9 mouse cellular contexts compared by ENCODE assay signal in genomic region chr5:89704264-89704663, GRCm38 (mm10).
DNase-seq lines count a peak whose midpoint lies in the region; ATAC-seq and TF ChIP-seq lines count a peak whose summit lies in the region.
"Had no signal": no experiment of that assay in that cellular context is flagged by ENCODE, and none has a peak within 500 bp of the region (broad histone marks: within the 10 kb centered on the region; RNA-seq: fewer than 3 reads in every experiment).

No protein-coding gene starts in this region.

- no peak for TF ChIP-seq CTCF in lung, embryonic 14.5 days (IDR thresholded peaks at IDR 0.05; ENCODE audit: low read depth)

- intact Hi-C loops in gastrocnemius, postnatal 14 days (cut with DNase I; ENCODE audit: low total_unique reads): no loop called here

- H3K9ac ChIP-seq in hindbrain, embryonic 13.5 days: no peak overlapping the region
- H3K9ac ChIP-seq in hindbrain, embryonic 11.5 days (ENCODE audit: low read depth, low read length): no peak overlapping the region
- no peak overlapping the region for H3K9ac ChIP-seq in lung, embryonic 14.5 days

- 0 out of 2 replicates have a peak, but pooled peaks cover 4% of the 10 kb centered on the region for H3K36me3 ChIP-seq in hindbrain, embryonic 13.5 days
- H3K36me3 ChIP-seq in hindbrain, embryonic 11.5 days (ENCODE audit: control insufficient read depth, insufficient read depth, low read length): no peaks in the 10 kb centered on the region
- 0 out of 2 replicates have a peak, but pooled peaks cover 3% of the 10 kb centered on the region for H3K36me3 ChIP-seq in lung, embryonic 14.5 days (ENCODE audit: insufficient read depth)

- ATAC-seq in hindbrain, embryonic 13.5 days (ENCODE audit: low FRiP score): peak; percentile 28; the same call in 1 of the 2 replicates
- ATAC-seq in hindbrain, embryonic 11.5 days (ENCODE audit: low FRiP score): no peak
- ATAC-seq in lung, embryonic 14.5 days (ENCODE audit: insufficient read depth): peak; percentile 76
- ATAC-seq in megakaryocyte, adult 5-6 weeks (ENCODE audit: poor library complexity, severe bottlenecking): no peak

- H3K4me2 ChIP-seq in hindbrain, embryonic 13.5 days: no peak overlapping the region
- no peak overlapping the region for H3K4me2 ChIP-seq in hindbrain, embryonic 11.5 days (replicated peaks; ENCODE audit: low read depth, low read length)
- no peak overlapping the region for H3K4me2 ChIP-seq in lung, embryonic 14.5 days

- 32% methylated on average over 1 of the region's 1 CpGs for WGBS in hindbrain, embryonic 13.5 days
- 56% methylated on average over 1 of the region's 1 CpGs for WGBS in hindbrain, embryonic 11.5 days
- WGBS in lung, embryonic 14.5 days: 16% methylated on average over 1 of the region's 1 CpGs

- H3K27ac ChIP-seq in hindbrain, embryonic 13.5 days: no peak overlapping the region
- H3K27ac ChIP-seq in hindbrain, embryonic 11.5 days (ENCODE audit: low read depth, low read length): no peak overlapping the region
- H3K27ac ChIP-seq in lung, embryonic 14.5 days (ENCODE audit: low read depth): peak overlapping the region; percentile 9; the same call in 1 of the 2 replicates

- no peaks in the 10 kb centered on the region for H3K9me3 ChIP-seq in hindbrain, embryonic 13.5 days
- no peaks in the 10 kb centered on the region for H3K9me3 ChIP-seq in hindbrain, embryonic 11.5 days (ENCODE audit: control insufficient read depth, low read length)
- H3K9me3 ChIP-seq in lung, embryonic 14.5 days (ENCODE audit: low read depth, low read length): no peaks in the 10 kb centered on the region

- H3K27me3 ChIP-seq in hindbrain, embryonic 13.5 days: no peaks in the 10 kb centered on the region
- no peaks in the 10 kb centered on the region for H3K27me3 ChIP-seq in hindbrain, embryonic 11.5 days (ENCODE audit: control insufficient read depth, insufficient read depth, low read length)
- H3K27me3 ChIP-seq in lung, embryonic 14.5 days (ENCODE audit: insufficient read depth, low read length): no peaks in the 10 kb centered on the region

- peaks cover 13% of the 10 kb centered on the region for H3K4me1 ChIP-seq in hindbrain, embryonic 13.5 days (replicated peaks)
- no peaks in the 10 kb centered on the region for H3K4me1 ChIP-seq in hindbrain, embryonic 11.5 days (replicated peaks; ENCODE audit: control insufficient read depth, insufficient read depth, low read length)
- H3K4me1 ChIP-seq in lung, embryonic 14.5 days (ENCODE audit: insufficient read depth): 0 out of 2 replicates have a peak, but pooled peaks cover 9% of the 10 kb centered on the region

- no peak for DNase-seq in hindbrain, embryonic 11.5 days (ENCODE audit: low spot score)
- peak; percentile 57 for DNase-seq in urinary bladder, postnatal 14 days (ENCODE audit: low spot score)
- DNase-seq in urinary bladder, postnatal 10 days (ENCODE audit: low spot score): no peak
- DNase-seq in gastrocnemius, postnatal 14 days: peak; percentile 19
- peak; percentile 91 for DNase-seq in lung, embryonic 14.5 days
- DNase-seq in natural killer cell, adult 2 months (ENCODE audit: low spot score in 2 of 2): no peak

- H3K4me3 ChIP-seq in hindbrain, embryonic 13.5 days: no peak overlapping the region
- no peak overlapping the region for H3K4me3 ChIP-seq in hindbrain, embryonic 11.5 days (ENCODE audit: low read depth, low read length)
- H3K4me3 ChIP-seq in lung, embryonic 14.5 days (ENCODE audit: low read depth, low read length): no peak overlapping the region
- H3K4me3 ChIP-seq: myocyte had no signal

Comparison
In these comparisons a context has a peak if more than half of its experiments do, and no peak if none do; other contexts are left out.
1. ATAC-seq: peak in hindbrain, embryonic 13.5 days (single experiment) and lung, embryonic 14.5 days (single experiment); none in hindbrain, embryonic 11.5 days (single experiment) and megakaryocyte, adult 5-6 weeks (single experiment).
2. DNase-seq: peak in urinary bladder, postnatal 14 days (single experiment), gastrocnemius, postnatal 14 days (single experiment) and lung, embryonic 14.5 days (single experiment); none in hindbrain, embryonic 11.5 days (single experiment), urinary bladder, postnatal 10 days (single experiment) and natural killer cell, adult 2 months (0 of 2).